Mouse (Mus musculus): ENCODE measurements at regions not wholly inside any gene's neighbourhood (a gene's known extent, or its start where the extent isn't known, plus 50 kb on each side); places are given as distances from the start of the nearest gene placed in this dataset.

DNA sequence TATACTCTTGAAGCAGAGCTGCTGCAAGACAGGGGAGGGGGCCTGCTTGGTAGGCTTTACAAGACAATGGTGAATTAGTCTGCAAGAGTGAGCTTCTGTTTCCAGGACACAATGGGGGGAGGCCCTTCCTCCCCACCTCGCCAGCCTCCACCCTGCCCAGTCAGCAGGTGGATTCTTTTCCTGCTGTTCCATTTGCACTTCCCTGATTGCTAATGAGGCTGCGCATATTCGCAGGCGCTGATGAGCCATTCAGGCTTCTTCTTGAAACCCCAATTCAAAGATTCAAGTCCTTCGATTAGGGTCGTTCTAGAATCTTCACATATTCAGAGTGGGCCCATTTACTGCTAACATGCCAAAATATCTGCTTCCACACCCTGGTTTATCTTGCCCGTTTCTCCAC, 181.8 kb downstream of the Matn1 start:
- no peak overlapping the region for H3K9ac ChIP-seq (replicated peaks)
- H3K4me3 ChIP-seq (replicated peaks), result no peak overlapping the region
- H3K27ac ChIP-seq, result no peak overlapping the region
- H3K27me3 ChIP-seq, result no peaks in the 10 kb centered on the region
- no peaks in the 10 kb centered on the region for H3K36me3 ChIP-seq
- H3K4me1 ChIP-seq (replicated peaks), result peaks cover 7% of the 10 kb centered on the region; the same call in 1 of the 2 replicates
- H3K9me3 ChIP-seq, result no peaks in the 10 kb centered on the region
- ATAC-seq (ENCODE audit: insufficient number of reproducible peaks, insufficient read depth, low FRiP score, low TSS enrichment, low read depth), result no peak
- H3K4me2 ChIP-seq, result no peak overlapping the region
- 49% methylated on average over 7 of the region's 7 CpGs for WGBS

DNA sequence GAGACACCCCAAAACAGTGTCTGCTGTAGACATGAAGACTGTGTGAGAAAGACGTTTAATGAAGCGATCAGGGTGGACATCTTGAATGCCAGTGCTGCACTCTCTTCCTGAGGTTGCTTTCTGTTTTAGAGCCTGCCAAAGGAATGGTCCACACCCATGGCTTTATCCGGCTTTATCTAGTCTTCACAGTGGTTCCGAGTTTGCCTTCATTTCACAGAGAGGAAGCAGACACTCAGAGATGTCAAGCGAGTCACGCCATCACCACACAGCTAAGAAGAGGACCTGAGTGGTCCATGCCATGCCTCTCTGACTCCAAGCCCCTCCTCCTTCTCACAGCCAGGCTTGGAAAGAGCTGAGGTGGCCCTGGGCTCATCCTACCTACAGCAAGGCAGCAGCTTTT, 182.7 kb downstream of the Matn1 start:
- Histone ChIP-seq H3K4me3 (replicated peaks) (no peak overlapping the region), H3K9me3 (no peaks in the 10 kb centered on the region), H3K27ac (no peak overlapping the region), H3K4me2 (no peak overlapping the region), H3K9ac (replicated peaks) (no peak overlapping the region), H3K27me3 (no peaks in the 10 kb centered on the region), H3K36me3 (no peaks in the 10 kb centered on the region), H3K4me1 (replicated peaks) (peaks cover 7% of the 10 kb centered on the region; the same call in 1 of the 2 replicates)
- no peak for ATAC-seq (ENCODE audit: insufficient number of reproducible peaks, insufficient read depth, low FRiP score, low TSS enrichment, low read depth)
- 86% methylated on average over 6 of the region's 6 CpGs for WGBS

DNA sequence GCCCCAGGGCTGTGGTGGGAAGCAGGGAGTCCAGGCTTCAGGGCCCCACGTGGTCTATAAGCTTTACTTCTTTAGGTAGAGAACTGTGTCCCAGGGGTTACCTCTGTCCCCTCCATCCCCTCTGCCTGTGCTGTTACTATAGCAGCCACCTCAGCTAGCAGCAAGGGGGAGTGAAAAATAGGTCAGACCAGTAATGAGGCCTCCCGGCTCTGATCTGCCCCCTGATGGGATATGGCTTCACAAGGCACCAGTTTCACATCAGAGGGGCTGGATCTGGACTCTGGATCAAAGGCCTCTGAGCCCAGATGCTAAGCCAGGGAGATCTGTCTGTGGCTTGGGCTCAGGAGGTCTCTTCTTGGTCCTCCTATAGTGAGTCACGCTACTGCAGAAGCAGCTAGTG, 184.5 kb downstream of the Matn1 start:
- no peak overlapping the region for H3K27ac ChIP-seq
- H3K9ac ChIP-seq (replicated peaks), result no peak overlapping the region
- H3K4me2 ChIP-seq, result no peak overlapping the region
- H3K4me1 ChIP-seq (replicated peaks), result peaks cover 7% of the 10 kb centered on the region; the same call in 1 of the 2 replicates
- no peak overlapping the region for H3K4me3 ChIP-seq (replicated peaks)
- H3K27me3 ChIP-seq, result no peaks in the 10 kb centered on the region
- no peak for ATAC-seq (ENCODE audit: insufficient number of reproducible peaks, insufficient read depth, low FRiP score, low TSS enrichment, low read depth)
- WGBS, result 15% methylated on average over 3 of the region's 3 CpGs
- H3K9me3 ChIP-seq, result no peaks in the 10 kb centered on the region
- no peaks in the 10 kb centered on the region for H3K36me3 ChIP-seq

DNA sequence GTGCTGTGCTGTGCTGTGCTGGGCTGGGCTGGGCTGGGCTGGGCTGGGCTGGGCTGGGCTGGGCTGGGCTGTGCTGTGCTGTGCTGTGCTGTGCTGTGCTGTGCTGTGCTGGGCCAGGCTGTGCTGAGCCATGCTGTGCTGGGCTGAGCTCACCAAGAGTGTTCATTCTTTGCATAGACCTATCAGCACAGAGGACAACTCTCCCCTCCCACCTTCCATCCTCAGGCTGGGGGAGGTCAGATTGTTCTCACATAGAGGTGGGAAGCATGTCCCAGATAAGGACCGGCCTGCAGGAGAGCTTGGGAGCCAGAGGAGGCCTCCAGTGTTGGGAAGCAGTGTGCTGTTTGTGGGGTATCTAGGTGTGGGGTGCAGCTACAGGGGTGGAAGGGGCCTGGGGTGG, 188.0 kb downstream of the Matn1 start:
- Histone ChIP-seq H3K27me3 (no peaks in the 10 kb centered on the region), H3K4me1 (replicated peaks) (peaks cover 13% of the 10 kb centered on the region), H3K27ac (no peak overlapping the region), H3K9me3 (no peaks in the 10 kb centered on the region), H3K4me2 (no peak overlapping the region), H3K9ac (replicated peaks) (no peak overlapping the region), H3K4me3 (replicated peaks) (no peak overlapping the region), H3K36me3 (no peaks in the 10 kb centered on the region)
- no peak for ATAC-seq (ENCODE audit: insufficient number of reproducible peaks, insufficient read depth, low FRiP score, low TSS enrichment, low read depth)
- 36% methylated on average over 1 of the region's 1 CpGs for WGBS

DNA sequence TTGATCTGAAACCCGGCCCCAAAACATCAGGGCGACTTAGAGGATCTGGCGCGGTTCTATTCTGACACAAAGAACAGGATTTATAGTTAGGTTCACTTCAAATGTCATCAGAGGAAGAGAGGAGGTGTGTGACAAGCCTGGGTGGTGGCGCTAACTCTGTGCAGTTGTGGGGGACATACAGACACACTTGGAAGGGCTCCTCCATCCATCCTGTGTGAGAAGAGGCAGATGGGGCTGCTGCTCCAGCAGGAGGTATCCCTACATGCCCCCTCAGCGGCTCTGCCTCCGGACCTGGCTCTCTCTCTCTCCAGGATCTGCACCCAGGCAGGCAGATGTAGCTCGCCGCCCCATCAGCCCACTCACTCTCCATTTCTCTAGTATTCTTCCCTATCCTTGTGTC, 188.6 kb downstream of the Matn1 start:
- Histone ChIP-seq H3K4me2 (no peak overlapping the region), H3K9me3 (no peaks in the 10 kb centered on the region), H3K4me3 (replicated peaks) (no peak overlapping the region), H3K36me3 (no peaks in the 10 kb centered on the region), H3K9ac (replicated peaks) (no peak overlapping the region), H3K4me1 (replicated peaks) (peaks cover 13% of the 10 kb centered on the region), H3K27ac (no peak overlapping the region), H3K27me3 (no peaks in the 10 kb centered on the region)
- 49% methylated on average over 9 of the region's 9 CpGs for WGBS
- ATAC-seq (ENCODE audit: insufficient number of reproducible peaks, insufficient read depth, low FRiP score, low TSS enrichment, low read depth), result no peak

DNA sequence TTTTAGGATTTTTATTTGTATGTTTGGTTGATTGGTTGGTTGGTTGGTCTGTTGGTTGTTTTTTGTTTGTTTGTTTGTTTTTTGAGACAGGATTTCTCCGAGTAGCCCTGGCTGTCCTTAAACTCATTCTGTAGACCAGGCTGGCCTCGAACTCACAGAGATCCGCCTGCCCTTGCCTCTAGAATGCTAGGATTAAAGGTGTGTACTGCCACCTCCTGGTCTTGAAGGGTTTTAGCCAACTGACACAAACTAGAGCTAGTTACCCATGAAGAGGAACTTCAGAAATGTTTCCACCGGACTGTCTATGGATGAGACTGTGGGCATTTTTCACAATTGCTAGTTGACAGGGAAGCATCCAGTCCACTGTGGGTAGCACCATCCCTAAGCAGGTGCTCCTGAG, 191.7 kb downstream of the Matn1 start:
- H3K9me3 ChIP-seq, result no peaks in the 10 kb centered on the region
- WGBS, result 81% methylated on average over 4 of the region's 4 CpGs

DNA sequence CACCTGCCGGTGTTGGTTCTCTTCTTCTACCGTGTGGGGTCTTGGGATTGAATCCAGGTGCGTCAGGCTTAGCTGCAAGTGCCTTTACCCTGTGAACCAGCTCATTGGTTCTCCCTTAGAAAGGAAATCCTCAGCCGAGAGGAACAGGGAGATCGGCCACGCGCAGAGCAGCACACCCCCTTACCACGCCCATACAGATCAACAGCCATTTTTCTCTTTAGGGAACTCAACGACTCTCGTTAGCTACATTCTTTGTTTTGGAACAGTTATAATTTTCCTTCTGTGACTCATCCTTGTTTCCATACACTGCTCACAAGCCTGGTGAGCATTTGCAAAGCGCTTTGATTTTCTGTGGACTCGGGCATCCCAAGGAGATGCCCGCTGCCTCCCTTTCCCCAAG, 194.7 kb downstream of the Matn1 start:
- Histone ChIP-seq H3K4me2 (no peak overlapping the region), H3K4me3 (replicated peaks) (no peak overlapping the region), H3K27ac (no peak overlapping the region), H3K4me1 (replicated peaks) (peaks cover 4% of the 10 kb centered on the region), H3K27me3 (no peaks in the 10 kb centered on the region), H3K9me3 (no peaks in the 10 kb centered on the region), H3K9ac (replicated peaks) (no peak overlapping the region), H3K36me3 (no peaks in the 10 kb centered on the region)
- 76% methylated on average over 13 of the region's 13 CpGs for WGBS
- no peak for ATAC-seq (ENCODE audit: insufficient number of reproducible peaks, insufficient read depth, low FRiP score, low TSS enrichment, low read depth)

More for the DNA sequence above, 191.7 kb downstream of the Matn1 start:
- no peak for ATAC-seq (ENCODE audit: insufficient number of reproducible peaks, insufficient read depth, low FRiP score, low TSS enrichment, low read depth)
- Histone ChIP-seq H3K36me3 (no peaks in the 10 kb centered on the region), H3K4me1 (replicated peaks) (peaks cover 6% of the 10 kb centered on the region), H3K27ac (no peak overlapping the region), H3K9ac (replicated peaks) (no peak overlapping the region), H3K4me2 (no peak overlapping the region), H3K4me3 (replicated peaks) (no peak overlapping the region), H3K27me3 (no peaks in the 10 kb centered on the region)

DNA sequence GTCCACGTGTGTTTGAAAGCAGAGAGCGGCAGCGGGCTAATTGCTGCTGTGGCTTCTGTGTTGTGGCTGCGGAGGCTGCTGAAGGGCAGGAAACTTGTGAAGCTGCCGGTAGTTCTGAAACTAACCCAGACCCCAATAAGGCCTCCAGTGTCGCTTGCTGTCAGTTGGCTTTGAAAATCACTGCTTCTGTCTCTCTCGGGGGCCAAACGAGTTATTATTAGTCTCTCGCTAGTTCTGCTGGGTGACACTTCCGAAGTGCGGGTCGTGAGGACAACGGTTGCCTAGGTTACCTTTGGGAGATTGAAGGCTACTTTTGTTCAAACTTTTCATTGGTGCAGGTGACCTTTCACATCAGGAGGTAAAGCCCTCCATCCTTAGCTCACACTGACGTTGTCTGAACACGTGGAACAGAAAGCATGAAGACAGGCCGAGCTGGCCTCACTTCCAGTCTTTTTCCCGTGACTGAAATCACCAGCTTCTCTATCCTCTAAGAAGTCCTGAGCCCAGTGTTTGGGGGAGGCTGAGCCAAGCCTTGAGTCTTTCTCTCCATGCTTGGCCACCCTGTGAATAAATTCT, 197.8 kb downstream of the Matn1 start:
- H3K4me1 ChIP-seq (replicated peaks), result no peaks in the 10 kb centered on the region
- H3K4me3 ChIP-seq (replicated peaks), result no peak overlapping the region
- H3K9me3 ChIP-seq, result peaks cover 8% of the 10 kb centered on the region; the same call in 1 of the 2 replicates
- no peak overlapping the region for H3K4me2 ChIP-seq
- no peaks in the 10 kb centered on the region for H3K36me3 ChIP-seq
- 77% methylated on average over 17 of the region's 17 CpGs for WGBS
- H3K27me3 ChIP-seq, result no peaks in the 10 kb centered on the region
- ATAC-seq (ENCODE audit: insufficient number of reproducible peaks, insufficient read depth, low FRiP score, low TSS enrichment, low read depth), result no peak
- no peak overlapping the region for H3K9ac ChIP-seq (replicated peaks)
- H3K27ac ChIP-seq, result no peak overlapping the region

DNA sequence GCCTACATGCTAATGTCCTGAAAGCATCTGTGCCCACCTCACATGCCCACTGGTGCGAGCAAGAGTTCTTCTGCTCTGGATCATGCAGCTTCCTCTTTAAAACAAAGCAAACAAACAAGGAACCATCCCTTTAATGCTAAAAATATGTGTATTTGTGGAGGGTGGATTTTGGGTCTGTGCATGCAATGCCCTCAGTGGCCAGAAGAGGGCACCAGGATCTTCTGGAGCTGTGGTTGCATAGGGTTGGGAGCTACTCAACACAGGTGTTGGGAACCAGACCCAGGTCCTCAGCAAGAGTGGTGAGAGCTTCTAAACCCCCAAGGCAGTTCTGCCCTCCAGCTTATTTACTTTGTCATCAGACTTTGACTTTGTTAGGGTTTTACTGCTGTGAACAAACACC, 201.3 kb downstream of the Matn1 start:
- no peaks in the 10 kb centered on the region for H3K36me3 ChIP-seq
- H3K4me1 ChIP-seq (replicated peaks), result no peaks in the 10 kb centered on the region
- no peak overlapping the region for H3K9ac ChIP-seq (replicated peaks)
- peaks cover 11% of the 10 kb centered on the region; the same call in 1 of the 2 replicates for H3K27me3 ChIP-seq
- no peak overlapping the region for H3K4me2 ChIP-seq
- no peak overlapping the region for H3K4me3 ChIP-seq (replicated peaks)
- 82% methylated on average over 1 of the region's 1 CpGs for WGBS
- H3K9me3 ChIP-seq, result peaks cover 8% of the 10 kb centered on the region; the same call in 1 of the 2 replicates
- H3K27ac ChIP-seq, result no peak overlapping the region
- ATAC-seq (ENCODE audit: insufficient number of reproducible peaks, insufficient read depth, low FRiP score, low TSS enrichment, low read depth), result no peak

DNA sequence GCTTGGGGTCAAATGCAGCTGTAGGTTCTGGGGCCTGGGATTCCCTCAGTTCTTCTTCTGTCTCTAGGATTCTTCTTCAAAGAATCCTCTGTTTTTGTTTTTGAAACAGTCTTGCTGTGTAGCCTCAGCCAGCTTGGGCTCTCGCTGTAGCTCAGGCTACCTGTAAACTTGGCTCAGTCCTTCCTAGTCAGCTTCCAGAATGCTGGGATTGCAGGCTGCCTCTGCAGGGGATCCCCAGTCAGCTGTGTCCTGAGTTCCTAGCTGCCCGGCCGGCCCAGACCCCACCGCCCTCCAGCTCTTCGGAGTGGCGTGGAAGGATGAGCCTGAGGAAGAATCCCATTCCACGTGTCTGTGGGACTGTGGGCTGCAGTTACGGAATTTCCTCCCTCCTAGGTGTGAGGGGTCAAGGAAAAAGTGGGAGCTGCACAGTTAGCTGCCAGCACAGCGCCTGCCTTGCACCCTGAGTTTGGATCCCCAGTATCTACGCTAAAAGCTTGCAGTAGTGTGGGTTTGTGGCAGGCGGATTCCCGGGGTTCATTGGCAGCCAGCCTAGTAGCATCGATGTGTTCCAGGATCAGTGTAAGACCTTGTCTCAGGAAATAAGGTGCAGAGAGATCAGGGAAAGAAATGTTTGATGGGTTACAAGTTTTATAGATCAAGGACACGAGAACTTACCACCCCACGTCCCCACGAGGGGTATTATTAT, 204.0 kb downstream of the Matn1 start:
- Histone ChIP-seq H3K9ac (replicated peaks) (no peak overlapping the region), H3K36me3 (no peaks in the 10 kb centered on the region), H3K9me3 (peaks cover 8% of the 10 kb centered on the region; the same call in 1 of the 2 replicates), H3K27ac (no peak overlapping the region), H3K4me3 (replicated peaks) (no peak overlapping the region), H3K4me1 (replicated peaks) (peaks cover 11% of the 10 kb centered on the region), H3K27me3 (peaks cover 11% of the 10 kb centered on the region; the same call in 1 of the 2 replicates), H3K4me2 (no peak overlapping the region)
- 71% methylated on average over 16 of the region's 16 CpGs for WGBS
- no peak for ATAC-seq (ENCODE audit: insufficient number of reproducible peaks, insufficient read depth, low FRiP score, low TSS enrichment, low read depth)

DNA sequence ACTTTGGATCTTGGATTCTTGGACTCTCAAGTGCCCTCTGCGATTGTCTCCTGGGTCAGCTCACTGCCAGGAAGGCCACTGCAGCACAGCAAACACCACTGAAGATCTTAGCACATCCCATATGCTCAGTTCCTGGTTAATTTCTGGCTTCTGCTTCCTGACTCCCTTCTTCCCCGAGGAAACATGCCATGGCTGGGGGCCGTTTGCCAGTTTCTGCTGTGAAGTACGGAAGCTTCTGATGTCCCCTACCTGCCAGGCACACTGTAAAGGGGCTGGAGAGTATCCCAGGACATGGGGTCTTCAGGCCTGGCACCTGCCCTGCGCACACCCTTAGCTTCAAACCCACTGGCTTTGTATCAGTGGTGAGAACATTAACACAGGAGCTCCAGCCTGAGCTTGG, 205.3 kb downstream of the Matn1 start:
- ATAC-seq (ENCODE audit: insufficient number of reproducible peaks, insufficient read depth, low FRiP score, low TSS enrichment, low read depth), result no peak
- H3K27ac ChIP-seq, result no peak overlapping the region
- WGBS, result 77% methylated on average over 5 of the region's 5 CpGs
- no peak overlapping the region for H3K9ac ChIP-seq (replicated peaks)
- peaks cover 11% of the 10 kb centered on the region for H3K4me1 ChIP-seq (replicated peaks)
- H3K4me2 ChIP-seq, result no peak overlapping the region
- no peaks in the 10 kb centered on the region for H3K36me3 ChIP-seq
- no peak overlapping the region for H3K4me3 ChIP-seq (replicated peaks)
- H3K9me3 ChIP-seq, result peaks cover 8% of the 10 kb centered on the region; the same call in 1 of the 2 replicates
- peaks cover 11% of the 10 kb centered on the region; the same call in 1 of the 2 replicates for H3K27me3 ChIP-seq

DNA sequence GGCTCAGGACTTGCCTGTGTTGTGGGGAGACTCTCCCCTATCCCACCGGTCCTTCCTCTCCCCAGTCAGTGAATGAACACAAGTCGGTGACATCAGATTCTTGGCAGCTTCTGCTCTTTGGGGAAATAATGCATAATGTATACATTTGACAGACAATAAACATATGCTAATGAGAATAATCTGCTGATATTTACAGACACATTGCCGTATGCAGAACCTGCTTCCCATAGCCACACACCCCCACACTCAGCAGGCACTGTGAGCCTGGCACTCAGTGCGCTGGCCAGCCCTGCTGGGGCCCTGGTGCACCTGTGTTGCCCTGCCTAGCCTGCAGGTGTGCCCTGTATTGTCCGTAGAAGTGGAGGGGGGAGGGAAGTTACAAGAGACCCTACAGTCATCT, 215.5 kb downstream of the Matn1 start:
- no peak overlapping the region for H3K4me3 ChIP-seq (replicated peaks)
- WGBS, result 51% methylated on average over 5 of the region's 5 CpGs
- H3K9ac ChIP-seq (replicated peaks), result no peak overlapping the region
- peaks cover 26% of the 10 kb centered on the region for H3K4me1 ChIP-seq (replicated peaks)
- H3K27ac ChIP-seq, result no peak overlapping the region
- ATAC-seq (ENCODE audit: insufficient number of reproducible peaks, insufficient read depth, low FRiP score, low TSS enrichment, low read depth), result no peak
- H3K9me3 ChIP-seq, result no peaks in the 10 kb centered on the region
- no peak overlapping the region for H3K4me2 ChIP-seq
- 0 out of 2 replicates have a peak, but pooled peaks cover 5% of the 10 kb centered on the region for H3K27me3 ChIP-seq
- no peaks in the 10 kb centered on the region for H3K36me3 ChIP-seq

Data from limb, embryonic 12.5 days (tissue).